Mouse (Mus musculus): ENCODE measurements around the gene Prss21. TPM values are rescaled to one million over a fixed set of nuclear protein-coding genes. Genes with fewer than 3 reads are reported as not detected.
A peak's percentile ranks its signal among the peaks of the same experiment; 100 is the strongest.

Prss21 gene
- polyA plus RNA-seq, 1 experiment, result not detected

GRCm38 (mm10) chr17:23831201-23831600 lies 36.7 kb upstream of the Prss21 start:
- Histone ChIP-seq H3K36me3 (ENCODE audit: control insufficient read depth, insufficient read depth) (peaks cover 8% of the 10 kb centered on the region), H3K79me2 (ENCODE audit: control insufficient read depth, insufficient read depth) (peaks cover 24% of the 10 kb centered on the region), H3K4me3 (no peak overlapping the region), H3K4me2 (ENCODE audit: low read depth) (no peak overlapping the region), H3ac (ENCODE audit: control insufficient read depth, insufficient read length) (no peak overlapping the region), H3K27me3 (ENCODE audit: control insufficient read depth, insufficient read depth, insufficient read length) (peaks cover 14% of the 10 kb centered on the region)
- TF ChIP-seq USF1 (IDR thresholded peaks at IDR 0.05; ENCODE audit: low read depth), result no peak
- no peak for TF ChIP-seq SRF (IDR thresholded peaks at IDR 0.05; ENCODE audit: control insufficient read depth, insufficient read length, low read depth)
- TF ChIP-seq POLR2A (IDR thresholded peaks at IDR 0.05; ENCODE audit: insufficient read length, low read depth), result no peak
- TF ChIP-seq MYOD1 (IDR thresholded peaks at IDR 0.05; ENCODE audit: control insufficient read depth in 1 of 3, insufficient read length in 2 of 3, low read depth in 2 of 3), result no peak
- no peak for TF ChIP-seq REST (IDR thresholded peaks at IDR 0.05; ENCODE audit: insufficient read depth, insufficient read length)
- TF ChIP-seq CEBPB (IDR thresholded peaks at IDR 0.05; ENCODE audit: insufficient read depth, poor library complexity, severe bottlenecking), result no peak
- TF ChIP-seq MAX (IDR thresholded peaks at IDR 0.05; ENCODE audit: low read depth), result no peak
- no peak for TF ChIP-seq TCF12 (IDR thresholded peaks at IDR 0.05; ENCODE audit: insufficient read depth, poor library complexity, severe bottlenecking)

GRCm38 (mm10) chr17:23836006-23836575 lies 31.8 kb upstream of the Prss21 start, which contains the start of gene Prss33:
Prss33 (minus strand) TSS chr17:23836056.
- Histone ChIP-seq H3ac (ENCODE audit: control insufficient read depth, insufficient read length) (no peak within 1 kb of the TSS), H3K79me2 (ENCODE audit: control insufficient read depth, insufficient read depth) (no peaks in the 10 kb centered on the region), H3K4me3 (no peak within 1 kb of the TSS), H3K36me3 (ENCODE audit: control insufficient read depth, insufficient read depth) (no peaks in the 10 kb centered on the region), H3K4me2 (ENCODE audit: low read depth) (peak within 1 kb of the TSS; percentile 38), H3K27me3 (ENCODE audit: control insufficient read depth, insufficient read depth, insufficient read length) (peaks cover 14% of the 10 kb centered on the region)
- TF ChIP-seq REST (IDR thresholded peaks at IDR 0.05; ENCODE audit: insufficient read depth, insufficient read length), result no peak
- TF ChIP-seq TCF12 (IDR thresholded peaks at IDR 0.05; ENCODE audit: insufficient read depth, poor library complexity, severe bottlenecking), result peak; percentile 4
- no peak for TF ChIP-seq POLR2AphosphoS2 (IDR thresholded peaks at IDR 0.05; ENCODE audit: insufficient read length, low read depth)
- peak in 2 of 3 experiments; percentile 69 to 71 for TF ChIP-seq MYOG (IDR thresholded peaks at IDR 0.05; ENCODE audit: control insufficient read depth in 1 of 3, insufficient read depth in 1 of 3, insufficient read length in 2 of 3, low read depth in 2 of 3)
- TF ChIP-seq CEBPB (IDR thresholded peaks at IDR 0.05; ENCODE audit: insufficient read depth, poor library complexity, severe bottlenecking), result no peak
- TF ChIP-seq USF1 (IDR thresholded peaks at IDR 0.05; ENCODE audit: low read depth), result no peak
- peak in 2 of 3 experiments; percentile 50 to 61 for TF ChIP-seq MYOD1 (IDR thresholded peaks at IDR 0.05; ENCODE audit: control insufficient read depth in 1 of 3, insufficient read length in 2 of 3, low read depth in 2 of 3)

GRCm38 (mm10) chr17:23841145-23841544 lies 26.7 kb upstream of the Prss21 start:
- Histone ChIP-seq H3K36me3 (ENCODE audit: control insufficient read depth, insufficient read depth) (no peaks in the 10 kb centered on the region), H3K79me2 (ENCODE audit: control insufficient read depth, insufficient read depth) (no peaks in the 10 kb centered on the region), H3ac (ENCODE audit: control insufficient read depth, insufficient read length) (no peak overlapping the region), H3K27me3 (ENCODE audit: control insufficient read depth, insufficient read depth, insufficient read length) (no peaks in the 10 kb centered on the region), H3K4me2 (ENCODE audit: low read depth) (no peak overlapping the region), H3K4me3 (no peak overlapping the region)
- TF ChIP-seq POLR2AphosphoS2 (IDR thresholded peaks at IDR 0.05; ENCODE audit: insufficient read length, low read depth), result no peak
- no peak for TF ChIP-seq REST (IDR thresholded peaks at IDR 0.05; ENCODE audit: insufficient read depth, insufficient read length)
- TF ChIP-seq SRF (IDR thresholded peaks at IDR 0.05; ENCODE audit: control insufficient read depth, insufficient read length, low read depth), result no peak
- no peak for TF ChIP-seq POLR2A (IDR thresholded peaks at IDR 0.05; ENCODE audit: insufficient read length, low read depth)
- TF ChIP-seq CEBPB (IDR thresholded peaks at IDR 0.05; ENCODE audit: insufficient read depth, poor library complexity, severe bottlenecking), result no peak
- no peak for TF ChIP-seq USF1 (IDR thresholded peaks at IDR 0.05; ENCODE audit: low read depth)
- TF ChIP-seq MAX (IDR thresholded peaks at IDR 0.05; ENCODE audit: low read depth), result no peak
- TF ChIP-seq MYOG (IDR thresholded peaks at IDR 0.05; ENCODE audit: control insufficient read depth in 1 of 3, insufficient read depth in 1 of 3, insufficient read length in 2 of 3, low read depth in 2 of 3), result no peak
- TF ChIP-seq MYOD1 (IDR thresholded peaks at IDR 0.05; ENCODE audit: control insufficient read depth in 1 of 3, insufficient read length in 2 of 3, low read depth in 2 of 3), result no peak
- no peak for TF ChIP-seq TCF3 (IDR thresholded peaks at IDR 0.05; ENCODE audit: insufficient read length, low read depth)
- TF ChIP-seq E2F4 (IDR thresholded peaks at IDR 0.05; ENCODE audit: insufficient read depth), result no peak
- TF ChIP-seq TCF12 (IDR thresholded peaks at IDR 0.05; ENCODE audit: insufficient read depth, poor library complexity, severe bottlenecking), result no peak

- no peaks in the 10 kb centered on the region for H3K79me2 ChIP-seq (ENCODE audit: control insufficient read depth, insufficient read depth)
These were observed 24.6 kb upstream of the Prss21 start for GRCm38 (mm10) chr17:23843141-23843811.

More at GRCm38 (mm10) chr17:23843141-23843811, 24.6 kb upstream of the Prss21 start:
- Histone ChIP-seq H3K4me3 (no peak overlapping the region), H3ac (ENCODE audit: control insufficient read depth, insufficient read length) (no peak overlapping the region), H3K4me2 (ENCODE audit: low read depth) (no peak overlapping the region), H3K27me3 (ENCODE audit: control insufficient read depth, insufficient read depth, insufficient read length) (no peaks in the 10 kb centered on the region), H3K36me3 (ENCODE audit: control insufficient read depth, insufficient read depth) (no peaks in the 10 kb centered on the region)
- no peak for TF ChIP-seq CEBPB (IDR thresholded peaks at IDR 0.05; ENCODE audit: insufficient read depth, poor library complexity, severe bottlenecking)
- no peak for TF ChIP-seq MYOG (IDR thresholded peaks at IDR 0.05; ENCODE audit: control insufficient read depth in 1 of 3, insufficient read depth in 1 of 3, insufficient read length in 2 of 3, low read depth in 2 of 3)
- no peak for TF ChIP-seq REST (IDR thresholded peaks at IDR 0.05; ENCODE audit: insufficient read depth, insufficient read length)
- no peak for TF ChIP-seq TCF3 (IDR thresholded peaks at IDR 0.05; ENCODE audit: insufficient read length, low read depth)
- TF ChIP-seq SRF (IDR thresholded peaks at IDR 0.05; ENCODE audit: control insufficient read depth, insufficient read length, low read depth), result no peak
- no peak for TF ChIP-seq POLR2A (IDR thresholded peaks at IDR 0.05; ENCODE audit: insufficient read length, low read depth)
- no peak for TF ChIP-seq USF1 (IDR thresholded peaks at IDR 0.05; ENCODE audit: low read depth)
- TF ChIP-seq E2F4 (IDR thresholded peaks at IDR 0.05; ENCODE audit: insufficient read depth), result no peak

Data from myocyte (in vitro differentiated cells).